Mouse (Mus musculus) heart, postnatal 0 days (tissue): ENCODE measurements around the gene Olfr1102. TPM values are rescaled to one million over a fixed set of nuclear protein-coding genes. Genes with fewer than 3 reads are reported as not detected.

Experiments
- ATAC-seq: fragments of 200-750 bp; cut with Nextera tagmentation; 2 replicates; pipeline ENCODE4 v1.8.0; 2017; ENCODE audit warnings: low read depth, moderate number of reproducible peaks, moderate library complexity; ENCODE audit not compliant: insufficient read depth
- DNase-seq: peaks from one replicate; pipeline ENCODE4 v3.0.0-alpha.2; 2016; ENCODE audit warnings: low spot score
- H3K27ac ChIP-seq: fragments of 300-500 bp; sonication (generic); 2 replicates; pipeline ENCODE4 v1.5.1; 2014; ENCODE audit warnings: low read depth, mild to moderate bottlenecking
- H3K27me3 ChIP-seq: fragments of 300-500 bp; sonication (generic); 2 replicates; pipeline ENCODE4 v1.6.1; 2014; ENCODE audit warnings: low read length, mixed read lengths; ENCODE audit not compliant: control insufficient read depth, insufficient read depth
- H3K36me3 ChIP-seq: fragments of 300-500 bp; sonication (generic); replicated peaks from 2 replicates; pipeline ENCODE4 v1.6.1; 2014; ENCODE audit warnings: low read length, mixed read lengths; ENCODE audit not compliant: control insufficient read depth, insufficient read depth
- H3K4me1 ChIP-seq: fragments of 300-500 bp; sonication (generic); 2 replicates; pipeline ENCODE4 v1.6.1; 2014; ENCODE audit warnings: antibody characterized with exemption; ENCODE audit not compliant: control insufficient read depth, insufficient read depth
- H3K4me2 ChIP-seq: fragments of 300-500 bp; sonication (generic); 2 replicates; pipeline ENCODE4 v1.6.1; 2014; ENCODE audit warnings: low read depth, mild to moderate bottlenecking, low read length, moderate library complexity
- H3K4me3 ChIP-seq: fragments of 300-500 bp; sonication (generic); 2 replicates; pipeline ENCODE4 v1.5.1; 2014; ENCODE audit warnings: low read depth, low read length
- H3K9ac ChIP-seq: fragments of 300-500 bp; sonication (generic); replicated peaks from 2 replicates; pipeline ENCODE4 v1.6.1; 2014; ENCODE audit warnings: low read depth, low read length, mixed read lengths
- H3K9me3 ChIP-seq: fragments of 300-500 bp; sonication (generic); replicated peaks from 2 replicates; pipeline ENCODE4 v1.6.1; 2016; ENCODE audit warnings: low read length; ENCODE audit not compliant: control insufficient read depth
- CTCF ChIP-seq: IDR thresholded peaks from 2 replicates; pipeline ENCODE4 v1.5.1; 2016; ENCODE audit warnings: antibody characterized with exemption, control low read depth, low read depth
- EP300 ChIP-seq: IDR thresholded peaks from 2 replicates; pipeline ENCODE4 v1.6.1; 2016; ENCODE audit warnings: antibody characterized with exemption, low read depth
- WGBS: fragments of 180-500 bp; shearing (Covaris S2); extraction: QIAGEN DNeasy Blood & Tissue Kit; methylation state at CpG from one replicate; pipeline ENCODE4 v1.1.7; 2014; 5-methylcytosine and 5-hydroxymethylcytosine counted together
- polyA plus RNA-seq: library from polyadenylated mRNA; unstranded; fragments of >200 nt; fragmentation: Nextera tagmentation; extraction: Ambion mirVana; gene quantifications from 2 replicates; pipeline ENCODE4 v1.2.1, GENCODE M21; 2015
- total RNA-seq: library from RNA; depleted of rRNA; stranded (reverse); fragments of >200 nt; gene quantifications from 2 replicates; pipeline ENCODE4 v1.2.3, GENCODE M21; 2014; ENCODE audit warnings: low replicate concordance; rRNA removed

The Olfr1102 gene
- total and polyA plus RNA-seq, 2 experiments from 2014 or later: not detected

- Histone ChIP-seq H3K27me3 (no peaks in the 10 kb centered on the region), H3K9me3 (no peaks in the 10 kb centered on the region), H3K4me3 (no peak within 1 kb of the TSS), H3K4me2 (no peak within 1 kb of the TSS), H3K36me3 (no peaks in the 10 kb centered on the region), H3K4me1 (no peaks in the 10 kb centered on the region), H3K9ac (no peak within 1 kb of the TSS), H3K27ac (no peak within 1 kb of the TSS)
- WGBS: 63% methylated on average over 1 of the region's 1 CpGs
- no peak for ATAC-seq
- no peak for DNase-seq
- TF ChIP-seq CTCF (no peak), EP300 (no peak)
These were observed 54.0 kb downstream of the Olfr1102 start, which contains the start of gene Olfr1106 for GRCm38 (mm10) chr2:87052173-87052572. Gene Olfr1106, minus strand, starts transcription at chr2:87052273.

Other genes starting within 250 kb of the Olfr1102 start
- not detected in 2 replicates for gene Olfr1090, start 239.4 kb upstream of the Olfr1102 start, total RNA-seq
- not detected in 2 replicates for gene Olfr1090, start 239.4 kb upstream of the Olfr1102 start, polyA plus RNA-seq
- gene Olfr1093, start 215.9 kb upstream of the Olfr1102 start, total RNA-seq: not detected in 2 replicates
- gene Olfr1093, start 215.9 kb upstream of the Olfr1102 start, polyA plus RNA-seq: not detected in 2 replicates
- not detected in 2 replicates for gene Olfr141, start 188.4 kb upstream of the Olfr1102 start, total RNA-seq
- not detected in 2 replicates for gene Olfr141, start 188.4 kb upstream of the Olfr1102 start, polyA plus RNA-seq
- not detected in 2 replicates for gene Olfr1094, start 173.7 kb upstream of the Olfr1102 start, total RNA-seq
- gene Olfr1094, start 173.7 kb upstream of the Olfr1102 start, polyA plus RNA-seq: not detected in 2 replicates
- gene Olfr1095, start 146.7 kb upstream of the Olfr1102 start, total RNA-seq: not detected in 2 replicates
- not detected in 2 replicates for gene Olfr1095, start 146.7 kb upstream of the Olfr1102 start, polyA plus RNA-seq
- not detected in 2 replicates for gene Gm13723, start 123.6 kb upstream of the Olfr1102 start, total RNA-seq
- not detected in 2 replicates for gene Gm13723, start 123.6 kb upstream of the Olfr1102 start, polyA plus RNA-seq
- not detected in 2 replicates for gene Olfr1097, start 106.2 kb upstream of the Olfr1102 start, total RNA-seq
- not detected in 2 replicates for gene Olfr1097, start 106.2 kb upstream of the Olfr1102 start, polyA plus RNA-seq
- not detected in 2 replicates for gene Olfr1098, start 73.9 kb upstream of the Olfr1102 start, total RNA-seq
- gene Olfr1098, start 73.9 kb upstream of the Olfr1102 start, polyA plus RNA-seq: not detected in 2 replicates
- not detected in 2 replicates for gene Olfr1099, start 37.7 kb upstream of the Olfr1102 start, total RNA-seq
- gene Olfr1099, start 37.7 kb upstream of the Olfr1102 start, polyA plus RNA-seq: not detected in 2 replicates
- not detected in 2 replicates for gene Olfr1100, start 18.4 kb upstream of the Olfr1102 start, total RNA-seq
- not detected in 2 replicates for gene Olfr1100, start 18.4 kb upstream of the Olfr1102 start, polyA plus RNA-seq
- gene Olfr1101, start 7.2 kb upstream of the Olfr1102 start, total RNA-seq: not detected in 2 replicates
- gene Olfr1101, start 7.2 kb upstream of the Olfr1102 start, polyA plus RNA-seq: not detected in 2 replicates
- not detected in 2 replicates for gene Olfr1104, start 28.7 kb downstream of the Olfr1102 start, total RNA-seq
- not detected in 2 replicates for gene Olfr1104, start 28.7 kb downstream of the Olfr1102 start, polyA plus RNA-seq
- not detected in 2 replicates for gene Olfr1105, start 38.1 kb downstream of the Olfr1102 start, total RNA-seq
- gene Olfr1105, start 38.1 kb downstream of the Olfr1102 start, polyA plus RNA-seq: not detected in 2 replicates
- not detected in 2 replicates for gene Olfr1106, start 53.9 kb downstream of the Olfr1102 start, total RNA-seq
- not detected in 2 replicates for gene Olfr1106, start 53.9 kb downstream of the Olfr1102 start, polyA plus RNA-seq
- gene Olfr1107, start 77.4 kb downstream of the Olfr1102 start, total RNA-seq: not detected in 2 replicates
- gene Olfr1107, start 77.4 kb downstream of the Olfr1102 start, polyA plus RNA-seq: not detected in 2 replicates
- not detected in 2 replicates for gene Olfr1109, start 97.6 kb downstream of the Olfr1102 start, total RNA-seq
- gene Olfr1109, start 97.6 kb downstream of the Olfr1102 start, polyA plus RNA-seq: not detected in 2 replicates
- not detected in 2 replicates for gene Olfr259, start 116.2 kb downstream of the Olfr1102 start, total RNA-seq
- gene Olfr259, start 116.2 kb downstream of the Olfr1102 start, polyA plus RNA-seq: not detected in 2 replicates
- gene Olfr1110, start 141.9 kb downstream of the Olfr1102 start, total RNA-seq: not detected in 2 replicates
- not detected in 2 replicates for gene Olfr1110, start 141.9 kb downstream of the Olfr1102 start, polyA plus RNA-seq
- gene Olfr1111, start 154.2 kb downstream of the Olfr1102 start, total RNA-seq: not detected in 2 replicates
- not detected in 2 replicates for gene Olfr1111, start 154.2 kb downstream of the Olfr1102 start, polyA plus RNA-seq
- not detected in 2 replicates for gene Olfr1112, start 189.4 kb downstream of the Olfr1102 start, total RNA-seq
- not detected in 2 replicates for gene Olfr1112, start 189.4 kb downstream of the Olfr1102 start, polyA plus RNA-seq
- not detected in 2 replicates for gene Olfr1113, start 210.6 kb downstream of the Olfr1102 start, total RNA-seq
- not detected in 2 replicates for gene Olfr1113, start 210.6 kb downstream of the Olfr1102 start, polyA plus RNA-seq
- gene Olfr1115, start 249.6 kb downstream of the Olfr1102 start, total RNA-seq: not detected in 2 replicates
- not detected in 2 replicates for gene Olfr1115, start 249.6 kb downstream of the Olfr1102 start, polyA plus RNA-seq